Mouse (Mus musculus): ENCODE data around the gene Med28. TPM values are rescaled to one million over a fixed set of nuclear protein-coding genes. Genes with fewer than 3 reads are reported as not detected.

Gene Med28
- polyA plus RNA-seq, 1 experiment from 2014 or later, result 272 TPM

DNA sequence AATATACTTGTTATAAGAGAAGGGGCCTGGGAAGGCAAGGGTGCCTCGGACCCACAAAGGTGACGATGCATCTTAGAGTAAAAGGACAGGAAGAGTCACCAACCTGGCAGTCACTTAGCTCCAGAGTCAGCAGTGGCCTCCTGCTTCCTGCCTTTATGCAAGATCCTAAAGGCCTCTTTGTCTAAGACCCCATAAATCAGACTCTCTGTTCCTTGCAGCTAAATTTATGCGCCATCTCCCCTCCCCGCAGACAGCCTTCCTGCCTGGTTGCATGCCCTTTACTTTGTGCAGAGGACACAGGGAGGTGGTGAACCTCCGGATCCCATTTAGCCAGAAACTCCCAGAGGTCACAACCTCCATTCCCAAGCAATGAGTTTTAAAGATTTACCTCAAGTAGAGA is 52.8 kb downstream of the Med28 start:
- Histone ChIP-seq H3K27me3 (no peaks in the 10 kb centered on the region), H3K27ac (no peak overlapping the region), H3K9me3 (no peaks in the 10 kb centered on the region), H3K9ac (no peak overlapping the region), H3K4me3 (no peak overlapping the region), H3K4me1 (replicated peaks) (0 out of 2 replicates have a peak, but pooled peaks cover 4% of the 10 kb centered on the region), H3K4me2 (no peak overlapping the region), H3K36me3 (no peaks in the 10 kb centered on the region)
- ATAC-seq (ENCODE audit: low FRiP score), result no peak
- 23% methylated on average over 5 of the region's 5 CpGs for WGBS

- no peak for ATAC-seq (ENCODE audit: low FRiP score)
- Histone ChIP-seq H3K4me2 (no peak overlapping the region), H3K36me3 (no peaks in the 10 kb centered on the region), H3K4me3 (no peak overlapping the region), H3K9me3 (no peaks in the 10 kb centered on the region), H3K9ac (no peak overlapping the region), H3K27ac (no peak overlapping the region), H3K4me1 (replicated peaks) (0 out of 2 replicates have a peak, but pooled peaks cover 4% of the 10 kb centered on the region), H3K27me3 (no peaks in the 10 kb centered on the region)
- WGBS, result 78% methylated on average over 3 of the region's 3 CpGs
These were observed 56.7 kb downstream of the Med28 start for GRCm38 (mm10) chr5:45576716-45577115.

GRCm38 (mm10) chr5:45577376-45577775 is 57.3 kb downstream of the Med28 start:
- H3K4me1 ChIP-seq (replicated peaks), result 0 out of 2 replicates have a peak, but pooled peaks cover 4% of the 10 kb centered on the region
- H3K4me2 ChIP-seq, result no peak overlapping the region
- no peak overlapping the region for H3K27ac ChIP-seq
- H3K27me3 ChIP-seq, result no peaks in the 10 kb centered on the region
- no peak overlapping the region for H3K4me3 ChIP-seq
- no peaks in the 10 kb centered on the region for H3K36me3 ChIP-seq
- no peak overlapping the region for H3K9ac ChIP-seq
- H3K9me3 ChIP-seq, result no peaks in the 10 kb centered on the region
- WGBS, result 94% methylated on average over 1 of the region's 1 CpGs
- ATAC-seq (ENCODE audit: low FRiP score), result no peak

Other genes with a start within 250 kb of the Med28 start
- 113 and 116 TPM in 2 replicates for gene Qdpr, start 70.0 kb upstream of the Med28 start, polyA plus RNA-seq (2015; fragmentation: Nextera tagmentation; extraction: Ambion mirVana)
- gene Clrn2, start 66.5 kb upstream of the Med28 start, polyA plus RNA-seq (2015; fragmentation: Nextera tagmentation; extraction: Ambion mirVana), result 0.18 and 0.43 TPM in 2 replicates
- 31.5 and 35.1 TPM in 2 replicates for gene Lap3, start 26.9 kb upstream of the Med28 start, polyA plus RNA-seq (2015; fragmentation: Nextera tagmentation; extraction: Ambion mirVana)
- 2.1 and 3.1 TPM in 2 replicates for gene Fam184b, start 119.4 kb downstream of the Med28 start, polyA plus RNA-seq (2015; fragmentation: Nextera tagmentation; extraction: Ambion mirVana)
- gene Ncapg, start 149.7 kb downstream of the Med28 start, polyA plus RNA-seq (2015; fragmentation: Nextera tagmentation; extraction: Ambion mirVana), result 11.9 and 12.2 TPM in 2 replicates